ENCODE assay signal across 8 mouse cellular contexts in the genomic region with DNA sequence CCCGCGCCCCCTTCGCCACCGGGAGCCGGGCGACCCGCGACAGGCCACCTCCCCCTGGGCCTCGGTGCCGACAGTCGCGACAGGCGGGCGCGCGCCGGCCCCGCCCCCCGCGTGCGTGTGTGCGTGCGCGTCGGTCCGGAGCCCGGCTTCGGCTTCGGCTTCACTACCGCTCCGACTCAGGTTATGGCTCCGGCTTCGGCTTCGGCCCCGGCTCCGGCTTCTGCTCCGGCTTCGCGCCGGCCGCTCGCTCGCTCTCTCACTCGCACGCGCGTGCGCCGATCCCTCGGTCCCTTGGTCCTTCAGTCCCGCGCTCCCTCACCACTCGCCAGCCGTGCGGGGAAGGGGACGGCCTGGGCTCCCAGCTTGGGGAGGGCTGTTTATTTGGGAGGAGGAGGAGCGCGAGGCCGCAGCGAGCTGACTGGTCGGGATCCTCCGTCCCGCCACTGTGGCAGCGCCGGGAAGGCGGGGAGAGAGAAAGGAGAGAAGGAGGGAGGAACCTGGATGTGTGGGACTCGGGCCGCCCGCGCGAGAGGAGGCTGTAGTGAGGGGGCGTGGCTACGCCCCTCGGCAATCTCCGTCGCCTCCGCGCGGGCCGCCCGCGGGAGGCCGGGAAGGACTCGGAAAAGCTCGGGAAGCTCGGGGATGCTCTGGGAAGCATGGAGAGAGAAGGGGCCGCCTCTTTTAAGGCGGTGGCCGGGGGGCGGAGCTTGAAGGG. TPM values are rescaled to one million over a fixed set of nuclear protein-coding genes. Genes with fewer than 3 reads are reported as not detected.
DNase-seq lines count a peak whose midpoint lies in the region; ATAC-seq lines count a peak whose summit lies in the region.

Rbfox2 (minus strand) TSS at position 458 of the 715 bp plus-strand sequence.

- H3K27ac ChIP-seq in hindbrain, embryonic 13.5 days: peak within 1 kb of the TSS; percentile 99

- WGBS in hindbrain, embryonic 13.5 days: under 1% methylated on average over 78 of the region's 90 CpGs

- H3K4me2 ChIP-seq in hindbrain, embryonic 13.5 days: peak within 1 kb of the TSS; percentile 67

- no peaks in the 10 kb centered on the region for H3K9me3 ChIP-seq in hindbrain, embryonic 13.5 days

- peak within 1 kb of the TSS; percentile 95 for H3K4me3 ChIP-seq in hindbrain, embryonic 13.5 days

- peaks cover 34% of the 10 kb centered on the region for H3K4me1 ChIP-seq in hindbrain, embryonic 13.5 days (replicated peaks)

- H3K9ac ChIP-seq in hindbrain, embryonic 13.5 days: peak within 1 kb of the TSS; percentile 98

- peak; percentile 95 for ATAC-seq in hindbrain, embryonic 13.5 days (ENCODE audit: low FRiP score)

- no peaks in the 10 kb centered on the region for H3K27me3 ChIP-seq in hindbrain, embryonic 13.5 days

- H3K36me3 ChIP-seq in hindbrain, embryonic 13.5 days: no peaks in the 10 kb centered on the region

- DNase-seq in R1 (ENCODE audit: low read depth, low spot score): peak; percentile 99
- peak; percentile 98 for DNase-seq in cerebellum, adult 9-11 months
- peak; percentile 71 to 77 for DNase-seq in frontal cortex, postnatal 25 days (ENCODE audit: low spot score in 2 of 2)
- DNase-seq in layer of hippocampus, postnatal 14 days (ENCODE audit: low spot score in 2 of 2): peak; percentile 92 to 94
- DNase-seq in lung, postnatal 10 days: peak; percentile 98
- DNase-seq in retina, postnatal 1 day: peak; percentile 98
- peak; percentile 90 for DNase-seq in urinary bladder, adult 2 months (ENCODE audit: low spot score)

RNA-seq across cellular contexts. Expression of gene Rbfox2, which starts in this region (rescaled TPM):
- polyA plus RNA-seq in hindbrain, embryonic 13.5 days (2015; fragmentation: Nextera tagmentation; extraction: Ambion mirVana): 158 and 159 TPM in 2 replicates
- total RNA-seq in layer of hippocampus, postnatal 14 days (2021): 100 to 1,000 TPM; 228 to 234 TPM
- 93.7 and 115 TPM in 2 replicates for polyA plus RNA-seq in urinary bladder, adult 2 months (2012; rRNA removed)

Comparison
In these comparisons a context has a peak if more than half of its experiments do, and no peak if none do; other contexts are left out.
1. Peak in every context shown above with its lines: DNase-seq, ATAC-seq, H3K4me3 ChIP-seq and H3K27ac ChIP-seq.